Mouse (Mus musculus) embryonic facial prominence, embryonic 11.5 days (tissue): Measurements from ENCODE around the gene Ikzf2. TPM values are rescaled to one million over a fixed set of nuclear protein-coding genes. Genes with fewer than 3 reads are reported as not detected.

ENCODE experiments used
- ATAC-seq: fragments of 200-750 bp; cut with Nextera tagmentation; replicated peaks from 2 replicates; pipeline ENCODE4 v1.8.0; 2017; ENCODE audit warnings: low read depth; ENCODE audit not compliant: insufficient number of reproducible peaks, low FRiP score, low TSS enrichment
- DNase-seq: peaks from one replicate; pipeline ENCODE4 v3.0.0-alpha.2; 2015; ENCODE audit warnings: low spot score
- H3K27ac ChIP-seq: fragments of 300-500 bp; sonication (generic); replicated peaks from 2 replicates; pipeline ENCODE4 v1.5.1; 2014; ENCODE audit warnings: mild to moderate bottlenecking, low read depth, low read length, control low read depth
- H3K27me3 ChIP-seq: fragments of 300-500 bp; sonication (generic); 2 replicates; pipeline ENCODE4 v1.6.1; 2014; ENCODE audit warnings: mild to moderate bottlenecking, low read length, moderate library complexity, mixed read lengths; ENCODE audit not compliant: control insufficient read depth, insufficient read depth
- H3K36me3 ChIP-seq: fragments of 300-500 bp; sonication (generic); replicated peaks from 2 replicates; pipeline ENCODE4 v1.6.1; 2014; ENCODE audit warnings: low read depth, mild to moderate bottlenecking, low read length, moderate library complexity, mixed read lengths; ENCODE audit not compliant: control insufficient read depth, insufficient read depth
- H3K4me1 ChIP-seq: fragments of 300-500 bp; sonication (generic); 2 replicates; pipeline ENCODE4 v1.6.1; 2014; ENCODE audit warnings: low read length, mixed read lengths; ENCODE audit not compliant: control insufficient read depth, insufficient read depth
- H3K4me2 ChIP-seq: fragments of 300-500 bp; sonication (generic); 2 replicates; pipeline ENCODE4 v1.6.1; 2014; ENCODE audit warnings: low read depth, mild to moderate bottlenecking, control low read depth, low read length, moderate library complexity
- H3K4me3 ChIP-seq: fragments of 300-500 bp; sonication (generic); 2 replicates; pipeline ENCODE4 v1.5.1; 2014; ENCODE audit warnings: low read depth, low read length, control low read depth
- H3K9ac ChIP-seq: fragments of 300-500 bp; sonication (generic); replicated peaks from 2 replicates; pipeline ENCODE4 v1.6.1; 2014; ENCODE audit warnings: mild to moderate bottlenecking, control low read depth, low read length
- H3K9me3 ChIP-seq: fragments of 300-500 bp; sonication (generic); replicated peaks from 2 replicates; pipeline ENCODE4 v1.6.1; 2016; ENCODE audit warnings: mild to moderate bottlenecking, low read length, inconsistent platforms, mixed read lengths; ENCODE audit not compliant: control insufficient read depth
- WGBS: fragments of 180-500 bp; shearing (Covaris S2); extraction: QIAGEN DNeasy Blood & Tissue Kit; methylation state at CpG from one replicate; pipeline ENCODE4 v1.1.7; 2014; 5-methylcytosine and 5-hydroxymethylcytosine counted together
- polyA plus RNA-seq: library from polyadenylated mRNA; unstranded; fragments of >200 nt; fragmentation: Nextera tagmentation; extraction: Ambion mirVana; gene quantifications from 2 replicates; pipeline ENCODE4 v1.2.1, GENCODE M21; 2014

Gene Ikzf2
- polyA plus RNA-seq, 1 experiment from 2014 or later = 5.3 TPM

DNA sequence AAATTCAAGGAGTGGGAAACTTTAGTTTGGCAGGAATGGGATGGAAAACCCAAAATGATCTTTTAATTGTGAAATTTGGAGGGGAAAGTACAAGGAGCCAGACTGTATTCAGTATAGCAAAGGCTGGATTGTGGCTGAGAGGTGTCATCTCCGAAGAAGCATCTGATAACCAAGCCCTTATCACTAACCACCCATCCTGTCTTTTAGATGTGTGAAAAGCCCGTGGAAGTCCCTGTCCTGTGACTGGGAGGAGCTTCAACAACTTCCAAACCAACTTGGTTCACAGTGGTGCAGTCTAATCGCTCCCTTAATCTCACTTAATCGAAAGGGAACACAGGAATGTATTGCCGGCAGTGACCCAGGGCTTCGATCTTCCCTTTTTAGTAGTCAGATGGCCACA is 4.9 kb upstream of the Ikzf2 start:
- DNase-seq (no peak), ATAC-seq (no peak)
- Histone ChIP-seq H3K9ac (no peak overlapping the region), H3K27me3 (no peaks in the 10 kb centered on the region), H3K9me3 (no peaks in the 10 kb centered on the region), H3K36me3 (no peaks in the 10 kb centered on the region), H3K4me3 (no peak overlapping the region), H3K4me2 (no peak overlapping the region), H3K4me1 (no peaks in the 10 kb centered on the region), H3K27ac (no peak overlapping the region)
- 76% methylated on average over 6 of the region's 6 CpGs for WGBS

- H3K4me3 ChIP-seq = no peak overlapping the region
- H3K27ac ChIP-seq = no peak overlapping the region
- no peak overlapping the region for H3K4me2 ChIP-seq
- no peaks in the 10 kb centered on the region for H3K4me1 ChIP-seq
- H3K9ac ChIP-seq = no peak overlapping the region
- H3K27me3 ChIP-seq = no peaks in the 10 kb centered on the region
- WGBS = 0% methylated on average over 5 of the region's 5 CpGs
- ATAC-seq (no peak), DNase-seq (peak; percentile 83)
- H3K36me3 ChIP-seq = no peaks in the 10 kb centered on the region
- no peaks in the 10 kb centered on the region for H3K9me3 ChIP-seq
Observed at GRCm38 (mm10) chr1:69688961-69689360, 1.9 kb upstream of the Ikzf2 start.

DNA sequence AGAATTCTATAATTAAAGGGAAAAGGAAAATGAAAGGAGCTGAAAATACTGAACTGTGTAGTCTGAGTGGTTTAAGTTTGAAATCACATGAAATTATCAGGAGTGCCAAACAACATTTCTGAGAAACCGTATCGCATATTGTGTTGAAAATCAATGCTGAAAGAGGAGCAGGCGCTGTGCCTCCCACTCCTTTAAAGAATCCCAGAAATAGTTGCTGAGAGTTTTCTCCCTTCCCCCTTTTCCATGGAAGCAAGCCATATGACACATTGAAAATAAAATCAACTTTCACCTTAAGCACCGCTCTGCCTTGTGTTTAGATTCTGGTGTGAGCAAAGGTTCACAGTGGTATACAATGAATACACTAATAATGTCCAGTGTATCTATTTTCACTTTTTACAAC is 1.1 kb upstream of the Ikzf2 start:
- Histone ChIP-seq H3K27ac (no peak overlapping the region), H3K9me3 (no peaks in the 10 kb centered on the region), H3K36me3 (no peaks in the 10 kb centered on the region), H3K4me1 (no peaks in the 10 kb centered on the region), H3K4me2 (no peak overlapping the region), H3K4me3 (peak overlapping the region; percentile 67), H3K9ac (no peak overlapping the region), H3K27me3 (no peaks in the 10 kb centered on the region)
- DNase-seq (peak; percentile 35), ATAC-seq (no peak)
- 12% methylated on average over 4 of the region's 4 CpGs for WGBS

GRCm38 (mm10) chr1:69686741-69687075 is 337 bp downstream of the Ikzf2 start:
- 0% methylated on average over 6 of the region's 6 CpGs for WGBS
- peak overlapping the region; percentile 63 for H3K4me2 ChIP-seq
- peak overlapping the region; percentile 86 for H3K9ac ChIP-seq
- DNase-seq (no peak), ATAC-seq (no peak)
- H3K27ac ChIP-seq = peak overlapping the region; percentile 79
- no peaks in the 10 kb centered on the region for H3K4me1 ChIP-seq
- H3K27me3 ChIP-seq = no peaks in the 10 kb centered on the region
- H3K9me3 ChIP-seq = no peaks in the 10 kb centered on the region
- H3K36me3 ChIP-seq = no peaks in the 10 kb centered on the region
- H3K4me3 ChIP-seq = peak overlapping the region; percentile 67

DNA sequence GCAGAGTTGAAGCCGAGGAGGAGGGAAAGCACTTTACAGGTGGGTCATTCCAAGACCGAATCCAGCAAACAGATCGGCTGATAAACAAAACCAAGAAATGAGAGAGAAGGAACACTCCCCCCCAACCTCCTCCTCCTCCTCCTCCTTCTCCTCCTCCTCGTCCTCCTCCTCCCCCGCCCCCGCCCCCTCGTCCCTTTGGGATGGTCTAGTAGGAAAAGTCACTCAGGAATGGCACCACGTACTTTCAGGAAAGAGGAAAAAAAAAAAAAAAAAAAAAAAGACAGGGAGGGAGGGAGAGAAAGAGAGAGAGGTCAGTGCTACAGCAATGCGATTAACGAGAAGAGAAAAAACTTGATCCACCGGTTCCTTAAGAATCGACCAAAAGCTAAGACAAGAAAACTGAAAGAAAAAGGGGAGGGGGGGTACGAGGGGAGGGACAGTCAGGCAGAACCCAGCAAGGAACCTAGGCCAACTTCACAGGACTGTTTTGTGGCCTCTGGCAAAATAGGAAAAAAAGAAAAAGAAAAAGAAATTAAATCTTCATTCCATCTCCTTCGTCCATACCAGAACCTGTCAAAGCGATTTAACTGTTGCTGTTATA is 1.1 kb downstream of the Ikzf2 start:
- Histone ChIP-seq H3K9ac (peak overlapping the region; percentile 52), H3K4me3 (peak overlapping the region; percentile 67), H3K27me3 (no peaks in the 10 kb centered on the region), H3K36me3 (no peaks in the 10 kb centered on the region), H3K4me1 (no peaks in the 10 kb centered on the region), H3K4me2 (peak overlapping the region; percentile 63), H3K9me3 (no peaks in the 10 kb centered on the region), H3K27ac (0 out of 2 replicates have a peak overlapping the region, but pooled peaks have one; percentile 52)
- DNase-seq (peak; percentile 58), ATAC-seq (no peak)
- under 1% methylated on average over 14 of the region's 15 CpGs for WGBS

DNA sequence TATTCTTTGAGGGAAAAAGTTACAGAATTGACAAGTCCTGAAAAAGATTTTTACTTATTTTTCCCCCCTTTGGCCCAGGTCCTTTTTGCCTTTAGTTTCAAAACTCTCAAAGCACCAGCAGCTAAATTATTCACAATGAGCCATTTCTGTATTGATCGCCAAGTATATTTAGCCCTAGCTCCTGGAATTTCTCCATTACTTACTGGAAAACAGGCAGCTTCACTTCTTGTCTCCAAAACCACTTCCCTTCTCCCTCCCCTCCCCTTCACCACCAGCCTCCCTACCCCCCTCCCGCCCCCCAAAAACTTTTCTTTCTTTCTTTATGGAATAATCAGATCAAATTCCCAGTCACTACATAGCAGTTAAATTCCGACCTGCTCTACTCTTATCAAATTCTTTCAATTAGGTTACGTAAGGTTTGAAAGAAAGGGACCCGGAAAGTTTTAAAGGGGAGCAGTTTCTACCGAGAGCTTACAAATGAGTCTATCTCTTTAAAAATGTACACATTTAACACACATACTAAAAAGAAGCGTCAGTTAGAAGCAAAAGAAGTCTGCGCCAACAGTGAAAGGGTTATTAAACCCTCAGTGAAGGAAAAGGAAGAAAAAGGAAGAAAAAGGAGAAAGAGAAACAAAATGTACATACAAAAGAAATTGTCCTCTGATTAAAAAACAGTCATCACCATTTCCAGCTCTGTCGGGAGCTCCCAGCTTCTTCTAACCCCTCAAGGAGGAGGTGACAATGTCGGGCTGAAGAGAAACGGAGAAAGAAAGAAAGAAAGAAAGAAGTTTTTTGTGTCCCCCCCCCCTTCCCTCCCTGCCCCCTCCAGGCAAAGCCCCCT is 1.8 kb downstream of the Ikzf2 start:
- H3K4me2 ChIP-seq = peak overlapping the region; percentile 63
- peak overlapping the region; percentile 67 for H3K4me3 ChIP-seq
- DNase-seq (peak; percentile 28), ATAC-seq (no peak)
- peak overlapping the region; percentile 52 for H3K9ac ChIP-seq
- H3K36me3 ChIP-seq = no peaks in the 10 kb centered on the region
- no peaks in the 10 kb centered on the region for H3K27me3 ChIP-seq
- H3K9me3 ChIP-seq = no peaks in the 10 kb centered on the region
- WGBS = under 1% methylated on average over 11 of the region's 11 CpGs
- 0 out of 2 replicates have a peak overlapping the region, but pooled peaks have one; percentile 52 for H3K27ac ChIP-seq
- no peaks in the 10 kb centered on the region for H3K4me1 ChIP-seq

DNA sequence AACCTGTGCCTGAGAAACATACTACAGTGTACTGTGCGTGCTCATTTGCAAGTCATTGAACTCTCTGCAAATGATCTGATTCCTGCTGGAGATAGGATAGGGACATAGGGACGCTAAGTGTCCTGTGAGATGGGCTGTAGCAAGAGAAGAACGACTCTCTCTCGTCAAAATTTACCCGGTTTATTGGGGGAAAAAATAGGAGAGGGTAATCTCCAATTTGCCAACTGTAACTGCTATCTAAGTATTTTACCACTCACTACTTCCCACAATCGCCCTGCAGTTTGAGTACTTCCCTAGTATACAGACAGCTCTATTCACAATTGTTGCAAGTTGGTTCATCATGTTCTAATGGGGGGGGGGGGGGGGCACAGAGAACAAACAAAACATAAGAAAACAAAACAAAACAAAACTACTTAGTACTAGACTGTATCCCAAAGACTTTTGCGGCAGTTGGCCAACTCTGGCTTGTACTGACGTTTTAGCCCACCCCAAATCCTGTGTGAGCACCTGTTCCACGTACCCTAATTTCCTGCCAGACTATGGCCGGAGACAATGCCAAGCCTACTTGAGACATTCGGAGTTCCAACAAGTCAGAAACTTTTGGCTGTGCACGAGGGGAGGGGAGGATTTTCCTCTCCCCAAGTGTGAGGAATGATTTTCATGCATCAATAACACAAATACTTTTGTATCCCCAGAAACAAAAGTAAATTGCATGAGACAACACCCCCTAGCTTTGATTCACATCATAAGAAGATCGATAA is 2.6 kb downstream of the Ikzf2 start:
- Histone ChIP-seq H3K4me1 (no peaks in the 10 kb centered on the region), H3K27me3 (no peaks in the 10 kb centered on the region), H3K9ac (peak overlapping the region; percentile 13; the same call in 1 of the 2 replicates), H3K4me2 (peak overlapping the region; percentile 63), H3K4me3 (peak overlapping the region; percentile 5; the same call in 1 of the 2 replicates), H3K36me3 (no peaks in the 10 kb centered on the region), H3K27ac (0 out of 2 replicates have a peak overlapping the region, but pooled peaks have one; percentile 20), H3K9me3 (no peaks in the 10 kb centered on the region)
- ATAC-seq = no peak
- no peak for DNase-seq
- 33% methylated on average over 13 of the region's 13 CpGs for WGBS
